Mouse (Mus musculus) myocyte (in vitro differentiated cells): ENCODE data around the gene Rbm7.

Experiments used
- MAX ChIP-seq: IDR thresholded peaks from one replicate; pipeline ENCODE4 v1.6.1; 2011; ENCODE audit warnings: low read depth, mild to moderate bottlenecking, control low read depth
- POLR2A ChIP-seq: IDR thresholded peaks from one replicate; pipeline ENCODE4 v1.6.1; 2011; ENCODE audit warnings: low read depth, mild to moderate bottlenecking, control low read depth, moderate library complexity; ENCODE audit not compliant: insufficient read length
- TCF12 ChIP-seq: IDR thresholded peaks from one replicate; pipeline ENCODE4 v1.6.1; 2011; ENCODE audit warnings: mild to moderate bottlenecking, control low read depth; ENCODE audit not compliant: poor library complexity, insufficient read depth, severe bottlenecking
- USF1 ChIP-seq: IDR thresholded peaks from one replicate; pipeline ENCODE4 v1.6.1; 2011; ENCODE audit warnings: low read depth, mild to moderate bottlenecking, control low read depth, moderate library complexity

GRCm38 (mm10) chr9:48538688-48539087 is 43.6 kb upstream of the Rbm7 start:
- TF ChIP-seq POLR2A (no peak), MAX (no peak), TCF12 (no peak), USF1 (no peak)
